8 mouse cellular contexts compared by ENCODE assay signal in the genomic region with DNA sequence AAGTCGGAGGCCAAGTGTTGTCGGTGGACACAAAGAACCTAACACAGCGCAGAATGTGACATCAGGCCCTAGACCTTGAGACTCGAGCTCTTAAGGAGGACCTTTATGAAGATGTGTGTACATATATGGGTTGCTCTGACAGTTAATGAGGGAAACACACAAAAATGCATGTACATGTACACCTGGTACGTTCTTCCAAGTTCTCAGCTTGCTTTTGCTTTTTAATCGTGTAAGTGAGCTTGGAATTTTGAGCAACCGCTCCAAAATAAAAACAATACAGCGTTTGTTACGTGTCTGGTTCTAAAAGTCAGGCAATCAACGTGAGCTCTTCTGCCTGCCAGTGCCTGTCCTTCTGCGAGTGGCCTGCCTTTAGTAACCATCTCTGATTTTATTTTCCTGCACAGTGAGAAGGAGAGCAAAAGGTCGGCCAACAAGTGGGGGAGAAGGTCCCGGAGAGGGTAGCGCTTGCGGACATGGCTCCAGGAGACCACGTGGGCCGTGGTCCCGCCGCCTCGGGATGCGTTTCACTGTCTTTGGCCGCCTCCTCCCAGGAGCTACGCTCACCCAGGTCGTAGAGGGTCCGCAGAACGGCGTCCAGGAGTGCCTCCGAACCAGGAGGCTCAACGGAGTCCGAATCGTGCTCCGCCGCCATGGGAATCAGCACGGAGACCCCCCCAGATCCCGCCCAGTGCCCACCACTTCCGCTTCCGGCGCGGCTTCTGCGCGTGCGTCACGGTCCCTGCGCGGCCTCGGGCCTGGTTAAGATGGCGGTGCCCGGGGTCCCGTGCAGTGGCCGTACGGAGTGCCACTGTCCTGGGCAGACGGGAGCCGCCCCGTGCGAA. TPM values are rescaled to one million over a fixed set of nuclear protein-coding genes. Genes with fewer than 3 reads are reported as not detected.
DNase-seq lines count a peak whose midpoint lies in the region; ATAC-seq and TF ChIP-seq lines count a peak whose summit lies in the region.

TSS of gene Gnpat (plus strand) at position 713 of the 842 bp plus-strand sequence.
TSS of gene 2810004N23Rik (minus strand) at position 800 of the 842 bp plus-strand sequence.

- H3K27ac ChIP-seq in CH12.LX (ENCODE audit: insufficient read depth, low read depth): peak within 1 kb of the TSS; percentile 77
- peak within 1 kb of the TSS; percentile 92 for H3K27ac ChIP-seq in forebrain, embryonic 12.5 days
- H3K27ac ChIP-seq in heart, postnatal 0 days (ENCODE audit: low read depth): peak within 1 kb of the TSS; percentile 98
- H3K27ac ChIP-seq in liver, embryonic 16.5 days (ENCODE audit: low read length): peak within 1 kb of the TSS; percentile 89
- peak within 1 kb of the TSS; percentile 92 for H3K27ac ChIP-seq in neural tube, embryonic 13.5 days (replicated peaks)
- peak within 1 kb of the TSS; percentile 93 for H3K27ac ChIP-seq in testis, adult 2 months (ENCODE audit: control insufficient read depth, insufficient read depth, low read depth, low read length)

- TF ChIP-seq POLR2A in CH12.LX (IDR thresholded peaks at IDR 0.05; ENCODE audit: low read depth, low read length): peak; percentile 98
- peak; percentile 95 for TF ChIP-seq POLR2A in testis, adult 2 months (IDR thresholded peaks at IDR 0.05; ENCODE audit: control insufficient read depth, low read depth, low read length)

- 2% methylated on average over 55 of the region's 55 CpGs for WGBS in forebrain, embryonic 12.5 days
- 1% methylated on average over 54 of the region's 55 CpGs for WGBS in heart, postnatal 0 days
- under 1% methylated on average over 55 of the region's 55 CpGs for WGBS in liver, embryonic 16.5 days (ENCODE audit: insufficient replicate concordance)
- WGBS in neural tube, embryonic 13.5 days: 2% methylated on average over 55 of the region's 55 CpGs

- H3K27me3 ChIP-seq in CH12.LX (replicated peaks): no peaks in the 10 kb centered on the region
- no peaks in the 10 kb centered on the region for H3K27me3 ChIP-seq in forebrain, embryonic 12.5 days
- no peaks in the 10 kb centered on the region for H3K27me3 ChIP-seq in heart, postnatal 0 days (ENCODE audit: control insufficient read depth, insufficient read depth, low read length)
- no peaks in the 10 kb centered on the region for H3K27me3 ChIP-seq in liver, embryonic 16.5 days (ENCODE audit: control insufficient read depth, insufficient read depth, low read depth, low read length)
- no peaks in the 10 kb centered on the region for H3K27me3 ChIP-seq in neural tube, embryonic 13.5 days
- no peaks in the 10 kb centered on the region for H3K27me3 ChIP-seq in testis, adult 2 months (ENCODE audit: control insufficient read depth, insufficient read depth, low read length)

- H3K4me3 ChIP-seq in CH12.LX (replicated peaks in 1 of 3; ENCODE audit: low read depth in 2 of 3, low read length in 2 of 3, poor library complexity in 1 of 3): peak within 1 kb of the TSS; percentile 95 to 100 (median 95)
- peak within 1 kb of the TSS; percentile 94 for H3K4me3 ChIP-seq in forebrain, embryonic 12.5 days (replicated peaks)
- H3K4me3 ChIP-seq in heart, postnatal 0 days (ENCODE audit: low read depth, low read length): peak within 1 kb of the TSS; percentile 98
- peak within 1 kb of the TSS; percentile 96 for H3K4me3 ChIP-seq in liver, embryonic 16.5 days (ENCODE audit: low read depth, low read length)
- H3K4me3 ChIP-seq in neural tube, embryonic 13.5 days: peak within 1 kb of the TSS; percentile 75
- H3K4me3 ChIP-seq in testis, adult 2 months (ENCODE audit: control insufficient read depth, low read depth, low read length): peak within 1 kb of the TSS; percentile 94

- peaks cover 72% of the 10 kb centered on the region for H3K79me2 ChIP-seq in CH12.LX (replicated peaks; ENCODE audit: control insufficient read depth, extremely low read depth, insufficient read depth, poor library complexity, severe bottlenecking)

- no peak for TF ChIP-seq CTCF in CH12.LX (conservative IDR thresholded peaks at IDR 0.05 in 1 of 2, IDR thresholded peaks at IDR 0.05 in 1 of 2; ENCODE audit: low read depth in 2 of 2, low read length in 2 of 2)
- TF ChIP-seq CTCF in heart, postnatal 0 days (IDR thresholded peaks at IDR 0.05; ENCODE audit: low read depth): no peak
- no peak for TF ChIP-seq CTCF in testis, adult 2 months (IDR thresholded peaks at IDR 0.05; ENCODE audit: control insufficient read depth, insufficient read depth, insufficient replicate concordance, low read depth, low read length)

- dilution Hi-C loops in CH12.LX (cut with MboI; ENCODE audit: extremely low pct_ligation_motif_present, extremely low pct_unique_long_range_greater_than_20kb, low sequenced_read_pairs): no loop called here

- peak within 1 kb of the TSS; percentile 95 for H3K9ac ChIP-seq in CH12.LX (ENCODE audit: insufficient read depth, low read depth)
- peak within 1 kb of the TSS; percentile 94 for H3K9ac ChIP-seq in forebrain, embryonic 12.5 days
- peak within 1 kb of the TSS; percentile 98 for H3K9ac ChIP-seq in heart, postnatal 0 days (replicated peaks; ENCODE audit: low read depth, low read length)
- H3K9ac ChIP-seq in liver, embryonic 16.5 days (ENCODE audit: low read depth, low read length): peak within 1 kb of the TSS; percentile 92
- H3K9ac ChIP-seq in neural tube, embryonic 13.5 days: peak within 1 kb of the TSS; percentile 93

- peak; percentile 99 for ATAC-seq in forebrain, embryonic 12.5 days (ENCODE audit: low FRiP score)
- peak; percentile 92 for ATAC-seq in heart, postnatal 0 days (ENCODE audit: insufficient read depth, low read depth)
- ATAC-seq in liver, embryonic 16.5 days (ENCODE audit: low read depth): peak; percentile 93
- peak; percentile 98 for ATAC-seq in neural tube, embryonic 13.5 days (ENCODE audit: low read depth)

- no peak for TF ChIP-seq RAD21 in CH12.LX (IDR thresholded peaks at IDR 0.05; ENCODE audit: low read depth, low read length)

- H3K4me2 ChIP-seq in CH12.LX (ENCODE audit: insufficient read depth, low read depth, poor library complexity, severe bottlenecking): peak within 1 kb of the TSS; percentile 85
- peak within 1 kb of the TSS; percentile 76 for H3K4me2 ChIP-seq in forebrain, embryonic 12.5 days
- peak within 1 kb of the TSS; percentile 77 for H3K4me2 ChIP-seq in heart, postnatal 0 days (ENCODE audit: low read depth, low read length)
- H3K4me2 ChIP-seq in liver, embryonic 16.5 days (ENCODE audit: low read depth, low read length): peak within 1 kb of the TSS; percentile 82
- peak within 1 kb of the TSS; percentile 86 for H3K4me2 ChIP-seq in neural tube, embryonic 13.5 days

- peaks cover 8 to 58% of the 10 kb centered on the region in 2 experiments for H3K4me1 ChIP-seq in CH12.LX (ENCODE audit: control insufficient read depth in 1 of 2, insufficient read depth in 2 of 2)
- H3K4me1 ChIP-seq in forebrain, embryonic 12.5 days: peaks cover 21% of the 10 kb centered on the region
- H3K4me1 ChIP-seq in heart, postnatal 0 days (ENCODE audit: control insufficient read depth, insufficient read depth): peaks cover 44% of the 10 kb centered on the region
- H3K4me1 ChIP-seq in liver, embryonic 16.5 days (ENCODE audit: control insufficient read depth, low read depth, low read length): peaks cover 37% of the 10 kb centered on the region
- H3K4me1 ChIP-seq in neural tube, embryonic 13.5 days (replicated peaks): peaks cover 30% of the 10 kb centered on the region
- no peaks in the 10 kb centered on the region for H3K4me1 ChIP-seq in testis, adult 2 months (ENCODE audit: control insufficient read depth, insufficient read depth, low read length)

- peaks cover 33 to 61% of the 10 kb centered on the region in 2 experiments for H3K36me3 ChIP-seq in CH12.LX (replicated peaks in 1 of 2; ENCODE audit: control insufficient read depth in 1 of 2, insufficient read depth in 1 of 2, low read length in 1 of 2)
- peaks cover 32% of the 10 kb centered on the region for H3K36me3 ChIP-seq in forebrain, embryonic 12.5 days (replicated peaks)
- peaks cover 23% of the 10 kb centered on the region for H3K36me3 ChIP-seq in heart, postnatal 0 days (replicated peaks; ENCODE audit: control insufficient read depth, insufficient read depth, low read length)
- peaks cover 13% of the 10 kb centered on the region for H3K36me3 ChIP-seq in liver, embryonic 16.5 days (ENCODE audit: control insufficient read depth, insufficient read depth)
- peaks cover 33% of the 10 kb centered on the region for H3K36me3 ChIP-seq in neural tube, embryonic 13.5 days
- no peaks in the 10 kb centered on the region; the same call in 1 of the 2 replicates for H3K36me3 ChIP-seq in testis, adult 2 months (ENCODE audit: control insufficient read depth, insufficient read depth, low read length)

- no peaks in the 10 kb centered on the region for H3K9me3 ChIP-seq in CH12.LX (replicated peaks; ENCODE audit: low read length)
- H3K9me3 ChIP-seq in forebrain, embryonic 12.5 days: no peaks in the 10 kb centered on the region
- H3K9me3 ChIP-seq in heart, postnatal 0 days (replicated peaks; ENCODE audit: control insufficient read depth, low read length): no peaks in the 10 kb centered on the region
- H3K9me3 ChIP-seq in liver, embryonic 16.5 days (replicated peaks; ENCODE audit: control insufficient read depth, low read length): no peaks in the 10 kb centered on the region
- no peaks in the 10 kb centered on the region for H3K9me3 ChIP-seq in neural tube, embryonic 13.5 days

- in situ Hi-C loops in CH12.LX (cut with MboI; ENCODE audit: low pct_ligation_motif_present, low pct_unique_long_range_greater_than_20kb, low sequenced_read_pairs): no loop called here

- peak; percentile 87 for DNase-seq in CH12.LX (ENCODE audit: extremely low read depth)
- DNase-seq in c-Kit-positive CD71-positive TER-119-negative erythroid progenitor cells, embryonic 14.5 days (ENCODE audit: low read depth): peak; percentile 77
- DNase-seq in heart, postnatal 0 days (ENCODE audit: low spot score): peak; percentile 89
- peak; percentile 97 for DNase-seq in kidney, postnatal 4 days

- TF ChIP-seq EP300 in CH12.LX (IDR thresholded peaks at IDR 0.05; ENCODE audit: low read length): no peak
- no peak for TF ChIP-seq EP300 in heart, postnatal 0 days (IDR thresholded peaks at IDR 0.05; ENCODE audit: low read depth)

RNA-seq across cellular contexts. Expression of gene Gnpat, which starts in this region (rescaled TPM):
- total RNA-seq in CH12.LX (2012; rRNA removed): 73.6 and 89.1 TPM in 2 replicates
- 52.5 and 62.3 TPM in 2 replicates for total RNA-seq in CH12.LX (2014; rRNA removed)
- polyA plus RNA-seq in CH12.LX (2012; ENCODE audit: insufficient read length, low read depth): 77.3 and 91.5 TPM in 2 replicates
- polyA plus RNA-seq in forebrain, embryonic 12.5 days (2016; fragmentation: Nextera tagmentation; extraction: Ambion mirVana): 130 and 131 TPM in 2 replicates
- 77.2 and 117 TPM in 2 replicates for total RNA-seq in heart, postnatal 0 days (2014; rRNA removed; ENCODE audit: low replicate concordance)
- polyA plus RNA-seq in heart, postnatal 0 days (2015; fragmentation: Nextera tagmentation; extraction: Ambion mirVana): 114 and 115 TPM in 2 replicates
- polyA plus RNA-seq in liver, embryonic 16.5 days (2015; fragmentation: Nextera tagmentation; extraction: Ambion mirVana): 33.8 and 34.8 TPM in 2 replicates
- 80.4 and 82.9 TPM in 2 replicates for polyA plus RNA-seq in neural tube, embryonic 13.5 days (2015; fragmentation: Nextera tagmentation; extraction: Ambion mirVana)
- polyA plus RNA-seq in testis, adult 2 months (2012; rRNA removed): 256 and 262 TPM in 2 replicates

RNA-seq across cellular contexts. Expression of gene 2810004N23Rik, which starts in this region (rescaled TPM):
- total RNA-seq in CH12.LX (2012; rRNA removed) (47.6 and 61.6 TPM in 2 replicates), CH12.LX (2014; rRNA removed) (45.1 and 51.4 TPM in 2 replicates)
- 75.7 and 76.8 TPM in 2 replicates for polyA plus RNA-seq in CH12.LX (2012; ENCODE audit: insufficient read length, low read depth)
- 53.8 and 55.3 TPM in 2 replicates for polyA plus RNA-seq in forebrain, embryonic 12.5 days (2016; fragmentation: Nextera tagmentation; extraction: Ambion mirVana)
- 45.9 and 49.9 TPM in 2 replicates for total RNA-seq in heart, postnatal 0 days (2014; rRNA removed; ENCODE audit: low replicate concordance)
- polyA plus RNA-seq in heart, postnatal 0 days (2015; fragmentation: Nextera tagmentation; extraction: Ambion mirVana): 49.6 and 50.2 TPM in 2 replicates
- 14.7 and 16.9 TPM in 2 replicates for polyA plus RNA-seq in liver, embryonic 16.5 days (2015; fragmentation: Nextera tagmentation; extraction: Ambion mirVana)
- polyA plus RNA-seq in neural tube, embryonic 13.5 days (2015; fragmentation: Nextera tagmentation; extraction: Ambion mirVana): 27.2 and 29.7 TPM in 2 replicates
- 7.6 and 9.5 TPM in 2 replicates for polyA plus RNA-seq in testis, adult 2 months (2012; rRNA removed)

Comparison
In these comparisons a context has a peak if more than half of its experiments do, and no peak if none do; other contexts are left out.
1. Peak in every context shown above with its lines: DNase-seq, ATAC-seq, H3K4me3 ChIP-seq and H3K27ac ChIP-seq.